Mouse (Mus musculus) heart, embryonic 12.5 days (tissue): Measurements from ENCODE around the gene Sdk2. TPM values are rescaled to one million over a fixed set of nuclear protein-coding genes. Genes with fewer than 3 reads are reported as not detected.
A peak's percentile ranks its signal among the peaks of the same experiment; 100 is the strongest.

Experiments used
- ATAC-seq: fragments of 200-750 bp; cut with Nextera tagmentation; 2 replicates; pipeline ENCODE4 v1.8.0; 2017; ENCODE audit warnings: moderate TSS enrichment, moderate library complexity; ENCODE audit not compliant: insufficient number of reproducible peaks, low FRiP score
- H3K27ac ChIP-seq: fragments of 300-500 bp; sonication (generic); 2 replicates; pipeline ENCODE4 v1.5.1; 2016; ENCODE audit warnings: mild to moderate bottlenecking, moderate library complexity; ENCODE audit not compliant: poor library complexity, severe bottlenecking
- H3K27me3 ChIP-seq: fragments of 300-500 bp; sonication (generic); replicated peaks from 2 replicates; pipeline ENCODE4 v1.6.1; 2016; ENCODE audit warnings: mild to moderate bottlenecking, moderate library complexity
- H3K36me3 ChIP-seq: fragments of 300-500 bp; sonication (generic); 2 replicates; pipeline ENCODE4 v1.6.1; 2016; ENCODE audit warnings: mild to moderate bottlenecking, moderate library complexity
- H3K4me1 ChIP-seq: fragments of 300-500 bp; sonication (generic); replicated peaks from 2 replicates; pipeline ENCODE4 v1.6.1; 2016; ENCODE audit warnings: mild to moderate bottlenecking
- H3K4me2 ChIP-seq: fragments of 300-500 bp; sonication (generic); 2 replicates; pipeline ENCODE4 v1.6.1; 2016; ENCODE audit warnings: mild to moderate bottlenecking, moderate library complexity
- H3K4me3 ChIP-seq: fragments of 300-500 bp; sonication (generic); 2 replicates; pipeline ENCODE4 v1.5.1; 2016; ENCODE audit warnings: mild to moderate bottlenecking
- H3K9ac ChIP-seq: fragments of 300-500 bp; sonication (generic); 2 replicates; pipeline ENCODE4 v1.6.1; 2016; ENCODE audit warnings: mild to moderate bottlenecking, moderate library complexity
- H3K9me3 ChIP-seq: fragments of 300-500 bp; sonication (generic); replicated peaks from 2 replicates; pipeline ENCODE4 v1.6.1; 2016; ENCODE audit warnings: mild to moderate bottlenecking, moderate library complexity
- WGBS: fragments of 180-500 bp; shearing (Covaris S2); methylation state at CpG from one replicate; pipeline ENCODE4 v1.1.7; 2016; 5-methylcytosine and 5-hydroxymethylcytosine counted together
- polyA plus RNA-seq: library from polyadenylated mRNA; unstranded; fragments of >200 nt; fragmentation: Nextera tagmentation; extraction: Ambion mirVana; gene quantifications from 2 replicates; pipeline ENCODE4 v1.2.1, GENCODE M21; 2016

Gene Sdk2
- polyA plus RNA-seq, 1 experiment from 2014 or later, result 4.3 TPM

GRCm38 (mm10) chr11:113971609-113972516 is 95.0 kb downstream of the Sdk2 start:
- H3K4me3 ChIP-seq, result no peak overlapping the region
- WGBS, result 76% methylated on average over 19 of the region's 19 CpGs
- no peaks in the 10 kb centered on the region; the same call in 1 of the 2 replicates for H3K36me3 ChIP-seq
- no peak overlapping the region for H3K4me2 ChIP-seq
- no peak overlapping the region for H3K9ac ChIP-seq
- H3K27ac ChIP-seq, result peak overlapping the region; percentile 50; the same call in 1 of the 2 replicates
- ATAC-seq, result no peak
- H3K27me3 ChIP-seq, result no peaks in the 10 kb centered on the region
- H3K4me1 ChIP-seq, result peaks cover 26% of the 10 kb centered on the region
- H3K9me3 ChIP-seq, result peaks cover 47% of the 10 kb centered on the region

GRCm38 (mm10) chr11:113970026-113970425 is 96.8 kb downstream of the Sdk2 start:
- Histone ChIP-seq H3K4me2 (no peak overlapping the region), H3K9ac (no peak overlapping the region), H3K36me3 (no peaks in the 10 kb centered on the region; the same call in 1 of the 2 replicates), H3K4me1 (peaks cover 19% of the 10 kb centered on the region), H3K4me3 (no peak overlapping the region), H3K9me3 (peaks cover 64% of the 10 kb centered on the region), H3K27me3 (no peaks in the 10 kb centered on the region), H3K27ac (no peak overlapping the region)
- ATAC-seq, result no peak
- WGBS, result 86% methylated on average over 2 of the region's 2 CpGs

- peaks cover 76% of the 10 kb centered on the region for H3K9me3 ChIP-seq
- 85% methylated on average over 1 of the region's 1 CpGs for WGBS
- no peak overlapping the region for H3K9ac ChIP-seq
- 0 out of 2 replicates have a peak, but pooled peaks cover 6% of the 10 kb centered on the region for H3K4me1 ChIP-seq
- H3K4me3 ChIP-seq, result no peak overlapping the region
- peaks cover 3% of the 10 kb centered on the region; the same call in 1 of the 2 replicates for H3K36me3 ChIP-seq
- H3K27me3 ChIP-seq, result no peaks in the 10 kb centered on the region
- no peak overlapping the region for H3K27ac ChIP-seq
- no peak for ATAC-seq
- H3K4me2 ChIP-seq, result no peak overlapping the region
Measured at GRCm38 (mm10) chr11:113965214-113965613, 101.6 kb downstream of the Sdk2 start.

GRCm38 (mm10) chr11:113962751-113963150 is 104.1 kb downstream of the Sdk2 start:
- 85% methylated on average over 3 of the region's 3 CpGs for WGBS
- no peak overlapping the region for H3K27ac ChIP-seq
- no peak overlapping the region for H3K4me2 ChIP-seq
- H3K4me3 ChIP-seq, result no peak overlapping the region
- H3K9ac ChIP-seq, result no peak overlapping the region
- H3K27me3 ChIP-seq, result no peaks in the 10 kb centered on the region
- peaks cover 52% of the 10 kb centered on the region for H3K9me3 ChIP-seq
- H3K36me3 ChIP-seq, result peaks cover 3% of the 10 kb centered on the region; the same call in 1 of the 2 replicates
- no peak for ATAC-seq
- H3K4me1 ChIP-seq, result 0 out of 2 replicates have a peak, but pooled peaks cover 9% of the 10 kb centered on the region

GRCm38 (mm10) chr11:113951616-113951988 is 115.2 kb downstream of the Sdk2 start:
- Histone ChIP-seq H3K9ac (no peak overlapping the region), H3K27me3 (no peaks in the 10 kb centered on the region), H3K36me3 (no peaks in the 10 kb centered on the region), H3K4me2 (no peak overlapping the region), H3K9me3 (peaks cover 11% of the 10 kb centered on the region; the same call in 1 of the 2 replicates), H3K4me3 (no peak overlapping the region), H3K4me1 (0 out of 2 replicates have a peak, but pooled peaks cover 9% of the 10 kb centered on the region), H3K27ac (no peak overlapping the region)
- WGBS, result 84% methylated on average over 15 of the region's 15 CpGs
- ATAC-seq, result no peak

- ATAC-seq, result no peak
- WGBS, result 71% methylated on average over 7 of the region's 7 CpGs
Measured at GRCm38 (mm10) chr11:113950904-113951615, 115.8 kb downstream of the Sdk2 start.

GRCm38 (mm10) chr11:113948676-113949075 is 118.2 kb downstream of the Sdk2 start:
- WGBS, result 81% methylated on average over 8 of the region's 8 CpGs
- no peak for ATAC-seq
- no peaks in the 10 kb centered on the region for H3K9me3 ChIP-seq

More at GRCm38 (mm10) chr11:113950904-113951615, 115.8 kb downstream of the Sdk2 start:
- H3K4me1 ChIP-seq, result 0 out of 2 replicates have a peak, but pooled peaks cover 9% of the 10 kb centered on the region
- H3K9me3 ChIP-seq, result peaks cover 9% of the 10 kb centered on the region; the same call in 1 of the 2 replicates
- H3K36me3 ChIP-seq, result no peaks in the 10 kb centered on the region
- H3K4me3 ChIP-seq, result no peak overlapping the region
- no peak overlapping the region for H3K27ac ChIP-seq
- no peaks in the 10 kb centered on the region for H3K27me3 ChIP-seq
- H3K4me2 ChIP-seq, result no peak overlapping the region
- H3K9ac ChIP-seq, result no peak overlapping the region

GRCm38 (mm10) chr11:113942101-113942735 is 124.6 kb downstream of the Sdk2 start:
- no peaks in the 10 kb centered on the region for H3K9me3 ChIP-seq
- H3K9ac ChIP-seq, result no peak overlapping the region
- H3K4me3 ChIP-seq, result no peak overlapping the region
- no peak for ATAC-seq
- 0 out of 2 replicates have a peak, but pooled peaks cover 3% of the 10 kb centered on the region for H3K27me3 ChIP-seq
- H3K36me3 ChIP-seq, result no peaks in the 10 kb centered on the region
- no peak overlapping the region for H3K27ac ChIP-seq
- H3K4me1 ChIP-seq, result no peaks in the 10 kb centered on the region
- WGBS, result 57% methylated on average over 9 of the region's 9 CpGs
- no peak overlapping the region for H3K4me2 ChIP-seq

More at GRCm38 (mm10) chr11:113948676-113949075, 118.2 kb downstream of the Sdk2 start:
- Histone ChIP-seq H3K4me3 (no peak overlapping the region), H3K27me3 (no peaks in the 10 kb centered on the region), H3K4me1 (0 out of 2 replicates have a peak, but pooled peaks cover 9% of the 10 kb centered on the region), H3K36me3 (no peaks in the 10 kb centered on the region), H3K9ac (no peak overlapping the region), H3K27ac (no peak overlapping the region), H3K4me2 (no peak overlapping the region)

- H3K27me3 ChIP-seq, result no peaks in the 10 kb centered on the region; the same call in 1 of the 2 replicates
- H3K36me3 ChIP-seq, result no peaks in the 10 kb centered on the region
- H3K4me3 ChIP-seq, result no peak overlapping the region
- no peak overlapping the region for H3K27ac ChIP-seq
- 74% methylated on average over 9 of the region's 9 CpGs for WGBS
- ATAC-seq, result no peak
- no peak overlapping the region for H3K4me2 ChIP-seq
- H3K9ac ChIP-seq, result no peak overlapping the region
- H3K9me3 ChIP-seq, result no peaks in the 10 kb centered on the region
- H3K4me1 ChIP-seq, result 0 out of 2 replicates have a peak, but pooled peaks cover 7% of the 10 kb centered on the region
Measured at GRCm38 (mm10) chr11:113933678-113934077, 133.2 kb downstream of the Sdk2 start.

- no peaks in the 10 kb centered on the region for H3K9me3 ChIP-seq
- no peak overlapping the region for H3K4me2 ChIP-seq
- peaks cover 10% of the 10 kb centered on the region for H3K4me1 ChIP-seq
- no peak overlapping the region for H3K4me3 ChIP-seq
- H3K27me3 ChIP-seq, result no peaks in the 10 kb centered on the region; the same call in 1 of the 2 replicates
- no peaks in the 10 kb centered on the region for H3K36me3 ChIP-seq
- no peak for ATAC-seq
- WGBS, result 68% methylated on average over 7 of the region's 7 CpGs
- H3K9ac ChIP-seq, result no peak overlapping the region
- no peak overlapping the region for H3K27ac ChIP-seq
Measured at GRCm38 (mm10) chr11:113932909-113933308, 133.9 kb downstream of the Sdk2 start.
